ENCODE assay signal across 9 mouse cellular contexts in genomic region chr16:59517447-59518219, GRCm38 (mm10). TPM values are rescaled to one million over a fixed set of nuclear protein-coding genes. Genes with fewer than 3 reads are reported as not detected.
DNase-seq lines count a peak whose midpoint lies in the region; ATAC-seq and TF ChIP-seq lines count a peak whose summit lies in the region.
"Had no signal": no experiment of that assay in that cellular context is flagged by ENCODE, and none has a peak within 500 bp of the region (broad histone marks: within the 10 kb centered on the region; RNA-seq: fewer than 3 reads in every experiment).

No protein-coding gene starts in this region.

- peaks cover 30 to 77% of the 10 kb centered on the region in 2 experiments for H3K4me1 ChIP-seq in CH12.LX (ENCODE audit: control insufficient read depth in 1 of 2, insufficient read depth in 2 of 2)
- H3K4me1 ChIP-seq in lung, adult 2 months (ENCODE audit: control insufficient read depth, insufficient read depth, low read length), result no peaks in the 10 kb centered on the region
- H3K4me1 ChIP-seq: liver, embryonic 13.5 days had no signal

- no peaks in the 10 kb centered on the region for H3K79me2 ChIP-seq in CH12.LX (replicated peaks; ENCODE audit: control insufficient read depth, extremely low read depth, insufficient read depth, poor library complexity, severe bottlenecking)

- TF ChIP-seq EP300 in CH12.LX (IDR thresholded peaks at IDR 0.05; ENCODE audit: low read length), result peak; percentile 93

- peak overlapping the region; percentile 96 for H3K4me2 ChIP-seq in CH12.LX (ENCODE audit: insufficient read depth, low read depth, poor library complexity, severe bottlenecking)
- H3K4me2 ChIP-seq: liver, embryonic 13.5 days had no signal

- TF ChIP-seq RAD21 in CH12.LX (IDR thresholded peaks at IDR 0.05; ENCODE audit: low read depth, low read length), result peak; percentile 24

- dilution Hi-C loops in CH12.LX (cut with MboI; ENCODE audit: extremely low pct_ligation_motif_present, extremely low pct_unique_long_range_greater_than_20kb, low sequenced_read_pairs), result no loop called here

- peak; percentile 25 to 37; a peak in 3 of 4 replicates for TF ChIP-seq CTCF in CH12.LX (conservative IDR thresholded peaks at IDR 0.05 in 1 of 2, IDR thresholded peaks at IDR 0.05 in 1 of 2; ENCODE audit: low read depth in 2 of 2, low read length in 2 of 2)
- TF ChIP-seq CTCF in lung, adult 2 months (IDR thresholded peaks at IDR 0.05; ENCODE audit: insufficient read depth, low read length), result no peak

- H3K27me3 ChIP-seq in CH12.LX (replicated peaks), result no peaks in the 10 kb centered on the region
- H3K27me3 ChIP-seq: liver, embryonic 13.5 days had no signal

- H3K4me3 ChIP-seq in CH12.LX (replicated peaks in 1 of 3; ENCODE audit: low read depth in 2 of 3, low read length in 2 of 3, poor library complexity in 1 of 3), result peak overlapping the region; percentile 15 to 43 (median 32)
- no peak overlapping the region for H3K4me3 ChIP-seq in lung, adult 2 months (replicated peaks; ENCODE audit: extremely low read depth, low read depth, low read length)
- H3K4me3 ChIP-seq: liver, embryonic 13.5 days had no signal

- WGBS in lung, adult 2 months, result 64% methylated on average over 15 of the region's 15 CpGs

- no peak for ATAC-seq in erythroid progenitor cell, adult 5-6 weeks (replicated peaks; ENCODE audit: low FRiP score, poor library complexity, severe bottlenecking)

- DNase-seq in CH12.LX (ENCODE audit: extremely low read depth) (peak; percentile 94), MN1 (ENCODE audit: low spot score) (no peak)
- DNase-seq in embryo, embryonic 9.5 days (ENCODE audit: extremely low spot score), result peak; percentile 10
- DNase-seq in heart, postnatal 4 days, result peak; percentile 58
- peak; percentile 34 for DNase-seq in retina, postnatal 7 days (ENCODE audit: low read depth, low spot score)
- DNase-seq in adrenal gland, postnatal 14 days, result no peak
- no peak for DNase-seq in lung, adult 2 months
- DNase-seq: liver, embryonic 13.5 days had no signal

- in situ Hi-C loops in CH12.LX (cut with MboI; ENCODE audit: low pct_ligation_motif_present, low pct_unique_long_range_greater_than_20kb, low sequenced_read_pairs), result loop anchor here (10.0 kb wide), 1 partner anchor 813 kb away; no protein-coding TSS in a partner anchor

- H3K27ac ChIP-seq in CH12.LX (ENCODE audit: insufficient read depth, low read depth), result peak overlapping the region; percentile 95
- H3K27ac ChIP-seq: liver, embryonic 13.5 days had no signal

- peak overlapping the region; percentile 75 for H3K9ac ChIP-seq in CH12.LX (ENCODE audit: insufficient read depth, low read depth)
- H3K9ac ChIP-seq: liver, embryonic 13.5 days had no signal

- no peaks in the 10 kb centered on the region for H3K36me3 ChIP-seq in CH12.LX (replicated peaks in 1 of 2; ENCODE audit: control insufficient read depth in 1 of 2, insufficient read depth in 1 of 2, low read length in 1 of 2)
- H3K36me3 ChIP-seq: liver, embryonic 13.5 days had no signal

- H3K9me3 ChIP-seq in CH12.LX (replicated peaks; ENCODE audit: low read length), result peaks cover 2% of the 10 kb centered on the region
- H3K9me3 ChIP-seq: liver, embryonic 13.5 days had no signal

- TF ChIP-seq POLR2A in CH12.LX (IDR thresholded peaks at IDR 0.05; ENCODE audit: low read depth, low read length), result no peak; the same call in 1 of the 2 replicates
- no peak for TF ChIP-seq POLR2A in lung, adult 2 months (IDR thresholded peaks at IDR 0.05; ENCODE audit: borderline replicate concordance, extremely low read depth, low read depth, low read length)

TF ChIP-seq in CH12.LX, 34 proteins besides CTCF, POLR2A, EP300 and RAD21:
- peak; percentile 100 for TF ChIP-seq MEF2A (IDR thresholded peaks at IDR 0.05; ENCODE audit: borderline replicate concordance, low read depth, low read length)
- no peak for TF ChIP-seq KAT2A (IDR thresholded peaks at IDR 0.05; ENCODE audit: insufficient replicate concordance, low read length)
- TF ChIP-seq ZKSCAN1 (IDR thresholded peaks at IDR 0.05; ENCODE audit: borderline replicate concordance, low read depth, low read length), result no peak
- peak; percentile 96 for TF ChIP-seq ETS1 (conservative IDR thresholded peaks at IDR 0.05; ENCODE audit: low read depth, low read length)
- TF ChIP-seq RCOR1 (conservative IDR thresholded peaks at IDR 0.05; ENCODE audit: low read depth, low read length), result no peak
- no peak for TF ChIP-seq ZC3H11A (IDR thresholded peaks at IDR 0.05; ENCODE audit: low read depth, low read length)
- TF ChIP-seq MYC (IDR thresholded peaks at IDR 0.05; ENCODE audit: low read depth, low read length), result 0 out of 2 replicates have a peak, but pooled peaks have one; percentile 36
- TF ChIP-seq USF2 (conservative IDR thresholded peaks at IDR 0.05; ENCODE audit: low read depth, low read length), result no peak
- TF ChIP-seq PAX5 (IDR thresholded peaks at IDR 0.05; ENCODE audit: low read length), result no peak
- peak; percentile 92 for TF ChIP-seq MAFK (IDR thresholded peaks at IDR 0.05; ENCODE audit: insufficient replicate concordance, low read length)
- TF ChIP-seq ELF1 (IDR thresholded peaks at IDR 0.05; ENCODE audit: low read depth, low read length), result no peak
- TF ChIP-seq SMC3 (IDR thresholded peaks at IDR 0.05; ENCODE audit: low read depth, low read length), result no peak
- TF ChIP-seq MAX (IDR thresholded peaks at IDR 0.05; ENCODE audit: low read length), result peak; percentile 51; the same call in 1 of the 2 replicates
- no peak for TF ChIP-seq CHD1 (IDR thresholded peaks at IDR 0.05; ENCODE audit: low read depth, low read length)
- no peak; the same call in 1 of the 2 replicates for TF ChIP-seq SIN3A (IDR thresholded peaks at IDR 0.05; ENCODE audit: low read length)
- TF ChIP-seq IRF4 (IDR thresholded peaks at IDR 0.05; ENCODE audit: low read depth, low read length), result peak; percentile 96
- peak; percentile 57; the same call in 1 of the 2 replicates for TF ChIP-seq TBP (conservative IDR thresholded peaks at IDR 0.05; ENCODE audit: low read depth, low read length)
- TF ChIP-seq TCF12 (IDR thresholded peaks at IDR 0.05; ENCODE audit: low read depth, low read length), result peak; percentile 93
- TF ChIP-seq CHD2 (IDR thresholded peaks at IDR 0.05; ENCODE audit: low read length), result 0 out of 2 replicates have a peak, but pooled peaks have one; percentile 57
- no peak for TF ChIP-seq UBTF (IDR thresholded peaks at IDR 0.05; ENCODE audit: low read depth, low read length)
- no peak for TF ChIP-seq NRF1 (IDR thresholded peaks at IDR 0.05; ENCODE audit: low read depth, low read length)
- TF ChIP-seq ZNF384 (IDR thresholded peaks at IDR 0.05; ENCODE audit: low read depth, low read length), result no peak
- no peak for TF ChIP-seq ZMIZ1 (IDR thresholded peaks at IDR 0.05; ENCODE audit: low read depth, low read length)
- TF ChIP-seq MXI1 (IDR thresholded peaks at IDR 0.05; ENCODE audit: low read depth, low read length), result no peak
- TF ChIP-seq E2F4 (IDR thresholded peaks at IDR 0.05; ENCODE audit: insufficient replicate concordance, low read depth, low read length), result no peak
- TF ChIP-seq JUN (IDR thresholded peaks at IDR 0.05; ENCODE audit: insufficient read depth, low read depth, low read length), result peak; percentile 81
- TF ChIP-seq HCFC1 (IDR thresholded peaks at IDR 0.05; ENCODE audit: low read depth, low read length), result no peak
- TF ChIP-seq MAZ (IDR thresholded peaks at IDR 0.05; ENCODE audit: low read depth, low read length), result 0 out of 2 replicates have a peak, but pooled peaks have one; percentile 48
- peak; percentile 87 for TF ChIP-seq BHLHE40 (IDR thresholded peaks at IDR 0.05; ENCODE audit: low read depth, low read length)
- TF ChIP-seq NELFE (IDR thresholded peaks at IDR 0.05; ENCODE audit: low read depth, low read length), result no peak
- no peak for TF ChIP-seq USF1 (IDR thresholded peaks at IDR 0.05; ENCODE audit: low read depth, low read length)
- no peak for TF ChIP-seq GABPA (IDR thresholded peaks at IDR 0.05; ENCODE audit: insufficient replicate concordance, low read depth, low read length)
- no peak for TF ChIP-seq POLR2AphosphoS2 (IDR thresholded peaks at IDR 0.05; ENCODE audit: low read depth, low read length)
- peak; percentile 76 for TF ChIP-seq JUND (conservative IDR thresholded peaks at IDR 0.05; ENCODE audit: low read depth, low read length)

RNA-seq across cellular contexts. Expression of gene Riox2, which starts 46.1 kb away (rescaled TPM):
- total RNA-seq in CH12.LX (2012; rRNA removed), result 53.6 and 59.0 TPM in 2 replicates
- total RNA-seq in CH12.LX (2014; rRNA removed), result 43.2 and 47.3 TPM in 2 replicates
- polyA plus RNA-seq in CH12.LX (2012; ENCODE audit: insufficient read length, low read depth), result 90.7 and 102 TPM in 2 replicates
- total RNA-seq in heart, postnatal 4 days (2021), result 10 to 100 TPM; 14.2 to 15.1 TPM
- total RNA-seq in adrenal gland, postnatal 14 days (2021), result 21.2 and 25.8 TPM in 2 replicates
- 4.4 and 7.0 TPM in 2 replicates for polyA plus RNA-seq in lung, adult 2 months (2012; rRNA removed)
- 2.9 and 6.3 TPM in 2 replicates for total RNA-seq in erythroid progenitor cell, adult 5-6 weeks (2015; ENCODE audit: low replicate concordance)
- total RNA-seq in erythroid progenitor cell, adult 5-6 weeks (2017; ENCODE audit: low replicate concordance), result 4.7 and 20.1 TPM in 2 replicates

Comparison
In these comparisons a context has a peak if more than half of its experiments do, and no peak if none do; other contexts are left out.
1. DNase-seq: peak in CH12.LX (single experiment), embryo, embryonic 9.5 days (single experiment), heart, postnatal 4 days (single experiment) and retina, postnatal 7 days (single experiment); none in MN1 (single experiment), adrenal gland, postnatal 14 days (single experiment) and lung, adult 2 months (single experiment).